Mouse (Mus musculus): Measurements from ENCODE around the gene Fbxo7. TPM values are rescaled to one million over a fixed set of nuclear protein-coding genes. Genes with fewer than 3 reads are reported as not detected.

The Fbxo7 gene
- total RNA-seq, 2 experiments from 2014 or later = 84.9 to 155 TPM

- no peak for ATAC-seq (replicated peaks; ENCODE audit: low FRiP score, poor library complexity, severe bottlenecking)
These were observed 53.4 kb downstream of the Fbxo7 start for GRCm38 (mm10) chr10:86074971-86075711.

- ATAC-seq (replicated peaks; ENCODE audit: low FRiP score, poor library complexity, severe bottlenecking) = no peak
These were observed 55.5 kb downstream of the Fbxo7 start for GRCm38 (mm10) chr10:86077272-86077671.

- ATAC-seq (replicated peaks; ENCODE audit: low FRiP score, poor library complexity, severe bottlenecking) = no peak
These were observed 57.0 kb downstream of the Fbxo7 start for GRCm38 (mm10) chr10:86078761-86079160.

- ATAC-seq (replicated peaks; ENCODE audit: low FRiP score, poor library complexity, severe bottlenecking) = peak; percentile 41
These were observed 58.1 kb downstream of the Fbxo7 start for GRCm38 (mm10) chr10:86079921-86080320.

GRCm38 (mm10) chr10:86091919-86092318, 70.1 kb downstream of the Fbxo7 start:
- ATAC-seq (replicated peaks; ENCODE audit: low FRiP score, poor library complexity, severe bottlenecking) = peak; percentile 77; the same call in 1 of the 2 replicates

- no peak for ATAC-seq (replicated peaks; ENCODE audit: low FRiP score, poor library complexity, severe bottlenecking)
These were observed 71.6 kb downstream of the Fbxo7 start for GRCm38 (mm10) chr10:86093109-86094035.

- no peak for ATAC-seq (replicated peaks; ENCODE audit: low FRiP score, poor library complexity, severe bottlenecking)
These were observed 76.6 kb downstream of the Fbxo7 start for GRCm38 (mm10) chr10:86098363-86098762.

- no peak for ATAC-seq (replicated peaks; ENCODE audit: low FRiP score, poor library complexity, severe bottlenecking)
These were observed 78.6 kb downstream of the Fbxo7 start for GRCm38 (mm10) chr10:86100281-86100851.

Other genes with a start within 250 kb of the Fbxo7 start
- 24.8 and 25.7 TPM in 2 replicates for gene Pwp1, start 192.5 kb upstream of the Fbxo7 start, total RNA-seq (2015; ENCODE audit: low replicate concordance)
- gene Pwp1, start 192.5 kb upstream of the Fbxo7 start, total RNA-seq (2017; ENCODE audit: low replicate concordance) = 11.4 and 15.8 TPM in 2 replicates
- gene Prdm4, start 104.8 kb upstream of the Fbxo7 start, total RNA-seq (2015; ENCODE audit: low replicate concordance) = 5.4 and 6.3 TPM in 2 replicates
- 3.6 and 9.9 TPM in 2 replicates for gene Prdm4, start 104.8 kb upstream of the Fbxo7 start, total RNA-seq (2017; ENCODE audit: low replicate concordance)
- gene Ascl4, start 94.3 kb upstream of the Fbxo7 start, total RNA-seq (2015; ENCODE audit: low replicate concordance) = not detected in 2 replicates
- gene Ascl4, start 94.3 kb upstream of the Fbxo7 start, total RNA-seq (2017; ENCODE audit: low replicate concordance) = not detected in 2 replicates
- gene Rtcb, start 64.1 kb upstream of the Fbxo7 start, total RNA-seq (2015; ENCODE audit: low replicate concordance) = 7.3 and 13.3 TPM in 2 replicates
- 18.2 and 27.0 TPM in 2 replicates for gene Rtcb, start 64.1 kb upstream of the Fbxo7 start, total RNA-seq (2017; ENCODE audit: low replicate concordance)
- gene Bpifc, start 10.1 kb upstream of the Fbxo7 start, total RNA-seq (2015; ENCODE audit: low replicate concordance) = not detected in 2 replicates
- not detected in 2 replicates for gene Bpifc, start 10.1 kb upstream of the Fbxo7 start, total RNA-seq (2017; ENCODE audit: low replicate concordance)